Mouse (Mus musculus) kidney, adult 10 weeks (tissue): Measurements from ENCODE around the gene Vmn1r224. TPM values are rescaled to one million over a fixed set of nuclear protein-coding genes. Genes with fewer than 3 reads are reported as not detected.

Experiments
- polyA plus RNA-seq: library from polyadenylated mRNA; stranded (reverse); fragments of 350-450 nt; fragmentation: Illumina TruSeq; extraction: RNeasy Lipid Tissue Mini Kit (QIAGEN cat#74804); gene quantifications from one replicate; pipeline ENCODE4 v1.2.3, GENCODE M21; 2014; ENCODE audit warnings: low read depth, low replicate concordance

Gene Vmn1r224
- not detected for polyA plus RNA-seq

DNA sequence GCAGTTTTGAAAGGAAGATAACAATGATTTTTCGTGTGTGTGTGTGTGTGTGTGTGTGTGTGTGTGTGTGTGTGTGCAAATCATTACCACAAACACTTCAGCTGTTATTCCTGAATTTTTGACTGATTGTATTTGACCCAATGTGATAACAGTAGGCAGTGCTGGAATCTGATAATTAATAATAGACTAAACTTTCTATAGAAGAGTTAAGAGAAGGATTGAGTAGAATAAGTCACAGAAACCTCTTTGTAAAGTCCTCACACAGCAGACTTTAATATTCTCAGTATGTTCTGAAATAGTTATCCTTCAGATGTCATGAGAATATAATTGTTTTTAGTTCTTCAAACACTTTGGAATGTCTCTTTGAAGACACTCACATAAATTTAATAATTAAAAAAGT lies at the start of gene Vmn1r224:
TSS of gene Vmn1r224 (plus strand) at position 301 of the 400 bp plus-strand sequence.

Other genes starting within 250 kb of the Vmn1r224 start
- gene Fpr-rs6, start 231.0 kb upstream of the Vmn1r224 start, polyA plus RNA-seq: not detected
- not detected for gene Vmn2r105, start 179.1 kb upstream of the Vmn1r224 start, polyA plus RNA-seq
- gene Vmn2r106, start 128.6 kb upstream of the Vmn1r224 start, polyA plus RNA-seq: not detected
- not detected for gene Vmn2r107, start 68.9 kb upstream of the Vmn1r224 start, polyA plus RNA-seq
- gene Vmn2r108, start 67.2 kb downstream of the Vmn1r224 start, polyA plus RNA-seq: not detected
- not detected for gene Vmn1r225, start 84.0 kb downstream of the Vmn1r224 start, polyA plus RNA-seq
- not detected for gene Vmn2r109, start 150.6 kb downstream of the Vmn1r224 start, polyA plus RNA-seq
- not detected for gene Vmn2r110, start 182.3 kb downstream of the Vmn1r224 start, polyA plus RNA-seq
- gene Fpr-rs3, start 210.7 kb downstream of the Vmn1r224 start, polyA plus RNA-seq: not detected